Mouse (Mus musculus) lung, adult 2 months (tissue): ENCODE measurements around the gene Caskin2.

ENCODE experiments used
- CTCF ChIP-seq: fragments of 200-500 bp; IDR thresholded peaks from 2 replicates; pipeline ENCODE4 v1.5.1; 2011; ENCODE audit warnings: mild to moderate bottlenecking, low read length, control low read depth; ENCODE audit not compliant: insufficient read depth
- POLR2A ChIP-seq: fragments of 200-500 bp; IDR thresholded peaks from 2 replicates; pipeline ENCODE4 v1.6.1; 2011; ENCODE audit warnings: low read depth, mild to moderate bottlenecking, control low read depth, low read length, borderline replicate concordance; ENCODE audit errors: extremely low read depth

DNA sequence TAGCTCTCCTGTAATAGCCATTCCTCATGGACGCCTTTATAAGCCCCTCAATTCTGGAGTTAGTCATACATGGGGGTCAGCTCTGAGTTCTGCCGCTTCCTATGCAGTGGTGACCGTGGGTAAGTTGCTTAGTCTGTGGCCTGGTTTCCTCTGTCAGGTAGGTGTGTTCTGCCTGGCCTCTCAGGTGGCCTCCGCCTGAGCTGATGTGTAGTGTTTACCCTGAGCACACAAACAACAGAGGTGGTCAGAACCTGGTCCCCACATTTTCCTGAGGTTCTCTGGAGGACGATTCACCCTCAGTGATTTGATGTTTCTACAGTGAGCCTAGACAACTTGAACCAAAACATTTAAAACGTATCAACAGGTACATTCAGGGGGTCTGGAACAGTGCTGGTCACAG, 18.6 kb upstream of the Caskin2 start:
- no peak for TF ChIP-seq CTCF
- no peak for TF ChIP-seq POLR2A
